ENCODE assay signal across 11 mouse cellular contexts in genomic region chr3:102611398-102612366, GRCm38 (mm10).
DNase-seq lines count a peak whose midpoint lies in the region; ATAC-seq lines count a peak whose summit lies in the region.
"Had no signal": no experiment of that assay in that cellular context is flagged by ENCODE, and none has a peak within 500 bp of the region (broad histone marks: within the 10 kb centered on the region; RNA-seq: fewer than 3 reads in every experiment).

No protein-coding gene starts in this region.

- H3K36me3 ChIP-seq in limb, embryonic 10.5 days = no peaks in the 10 kb centered on the region

- 46% methylated on average over 18 of the region's 18 CpGs for WGBS in limb, embryonic 10.5 days

- intact Hi-C loops in heart, postnatal 25 days (cut with DNase I) = no loop called here

- DNase-seq in heart, adult 11 months = peak; percentile 78
- no peak for DNase-seq in heart, postnatal 25 days (ENCODE audit: low spot score)
- DNase-seq in right cerebral cortex, postnatal 4 days = peak; percentile 14
- DNase-seq in right cerebral cortex, adult 18-20 months = no peak
- no peak for DNase-seq in limb, embryonic 10.5 days (ENCODE audit: low spot score)
- DNase-seq in right cerebral cortex, postnatal 14 days = no peak
- DNase-seq in ovary, postnatal 14 days (ENCODE audit: low spot score) = no peak
- DNase-seq: B cell, adult 2 months; kidney, adult 11 months; lung, adult 2 months had no signal

- ATAC-seq in inflammation-experienced regulatory T-cells, adult 6 months = no peak

- no peaks in the 10 kb centered on the region for H3K27me3 ChIP-seq in limb, embryonic 10.5 days (ENCODE audit: low read depth, poor library complexity, severe bottlenecking)

- H3K9me3 ChIP-seq in limb, embryonic 10.5 days (replicated peaks) = no peaks in the 10 kb centered on the region

- H3K27ac ChIP-seq in limb, embryonic 10.5 days = peak overlapping the region; percentile 42

- no peak overlapping the region for H3K4me3 ChIP-seq in limb, embryonic 10.5 days

- peaks cover 7% of the 10 kb centered on the region; the same call in 1 of the 2 replicates for H3K4me1 ChIP-seq in limb, embryonic 10.5 days

Comparison
In these comparisons a context has a peak if more than half of its experiments do, and no peak if none do; other contexts are left out.
1. DNase-seq: peak in heart, adult 11 months (single experiment) and right cerebral cortex, postnatal 4 days (single experiment); none in heart, postnatal 25 days (single experiment), right cerebral cortex, adult 18-20 months (single experiment), limb, embryonic 10.5 days (single experiment), right cerebral cortex, postnatal 14 days (single experiment) and ovary, postnatal 14 days (single experiment).